ENCODE assay signal across 8 mouse cellular contexts in the genomic region with DNA sequence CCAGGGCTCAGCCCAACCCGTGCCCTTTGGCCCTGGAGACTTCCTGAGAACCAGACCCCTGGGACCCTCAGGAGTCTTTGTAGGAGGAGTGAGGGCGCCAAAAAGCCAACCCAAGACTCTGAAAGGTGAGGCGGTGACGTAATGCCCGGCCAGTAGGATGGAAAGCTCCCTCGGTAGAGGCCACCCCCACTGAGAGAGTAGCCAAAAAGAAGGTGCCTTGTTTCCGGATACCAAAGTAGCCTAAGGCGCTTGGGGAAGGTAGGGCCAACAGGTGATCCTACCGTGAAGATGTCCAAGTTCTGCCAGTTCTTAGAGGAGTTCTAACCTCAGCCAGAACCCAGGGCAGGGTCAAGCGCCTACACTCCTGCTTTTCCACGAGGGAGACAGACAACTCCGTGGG. TPM values are rescaled to one million over a fixed set of nuclear protein-coding genes. Genes with fewer than 3 reads are reported as not detected.
DNase-seq lines count a peak whose midpoint lies in the region; ATAC-seq and TF ChIP-seq lines count a peak whose summit lies in the region.

No protein-coding gene starts in this region.

- H3K4me2 ChIP-seq in hindbrain, embryonic 11.5 days (replicated peaks; ENCODE audit: low read depth, low read length) = peak overlapping the region; percentile 70

- intact Hi-C loops in left cerebral cortex, adult 2 months (cut with DNase I) = no loop called here
- intact Hi-C loops in left cerebral cortex, postnatal 25 days (cut with DNase I) = loop anchor here (1.0 kb wide), 1 partner anchor 172 kb away; no protein-coding TSS in a partner anchor

- H3K36me3 ChIP-seq in hindbrain, embryonic 11.5 days (ENCODE audit: control insufficient read depth, insufficient read depth, low read length) = no peaks in the 10 kb centered on the region
- peaks cover 31% of the 10 kb centered on the region for H3K36me3 ChIP-seq in midbrain, embryonic 10.5 days

- H3K27ac ChIP-seq in left cerebral cortex, adult 2 months = peak overlapping the region; percentile 28
- H3K27ac ChIP-seq in bone marrow, adult 2 months (ENCODE audit: control insufficient read depth, insufficient read depth, low read depth, low read length, poor library complexity) = peak overlapping the region; percentile 91
- no peak overlapping the region for H3K27ac ChIP-seq in hindbrain, embryonic 11.5 days (ENCODE audit: low read depth, low read length)
- no peak overlapping the region for H3K27ac ChIP-seq in midbrain, embryonic 10.5 days (replicated peaks)

- no peak for TF ChIP-seq CTCF in left cerebral cortex, adult 2 months (IDR thresholded peaks at IDR 0.05)
- no peak for TF ChIP-seq CTCF in bone marrow, adult 2 months (IDR thresholded peaks at IDR 0.05; ENCODE audit: control insufficient read depth, insufficient read depth, low read length)

- TF ChIP-seq POLR2A in bone marrow, adult 2 months (IDR thresholded peaks at IDR 0.05; ENCODE audit: borderline replicate concordance, control insufficient read depth, low read depth, low read length) = no peak

- H3K9me3 ChIP-seq in hindbrain, embryonic 11.5 days (ENCODE audit: control insufficient read depth, low read length) = no peaks in the 10 kb centered on the region
- no peaks in the 10 kb centered on the region for H3K9me3 ChIP-seq in midbrain, embryonic 10.5 days (replicated peaks)

- WGBS in bone marrow, adult 2 months = 6% methylated on average over 12 of the region's 12 CpGs
- WGBS in hindbrain, embryonic 11.5 days = 21% methylated on average over 12 of the region's 12 CpGs
- WGBS in midbrain, embryonic 10.5 days = 24% methylated on average over 12 of the region's 12 CpGs

- no peak overlapping the region; the same call in 1 of the 2 replicates for H3K9ac ChIP-seq in hindbrain, embryonic 11.5 days (ENCODE audit: low read depth, low read length)

- no peak for ATAC-seq in hindbrain, embryonic 11.5 days (ENCODE audit: low FRiP score)

- peak overlapping the region; percentile 82 for H3K4me3 ChIP-seq in left cerebral cortex, adult 2 months
- peak overlapping the region; percentile 97 for H3K4me3 ChIP-seq in bone marrow, adult 2 months (replicated peaks; ENCODE audit: control insufficient read depth, low read depth, low read length)
- peak overlapping the region; percentile 57 for H3K4me3 ChIP-seq in hindbrain, embryonic 11.5 days (ENCODE audit: low read depth, low read length)
- peak overlapping the region; percentile 90 for H3K4me3 ChIP-seq in midbrain, embryonic 10.5 days

- peaks cover 6% of the 10 kb centered on the region for H3K27me3 ChIP-seq in hindbrain, embryonic 11.5 days (ENCODE audit: control insufficient read depth, insufficient read depth, low read length)
- peaks cover 43% of the 10 kb centered on the region for H3K27me3 ChIP-seq in midbrain, embryonic 10.5 days (ENCODE audit: low read depth, poor library complexity, severe bottlenecking)

- peaks cover 2% of the 10 kb centered on the region; the same call in 1 of the 2 replicates for H3K4me1 ChIP-seq in bone marrow, adult 2 months (ENCODE audit: control insufficient read depth, insufficient read depth, low read length)
- peaks cover 3% of the 10 kb centered on the region; the same call in 1 of the 2 replicates for H3K4me1 ChIP-seq in hindbrain, embryonic 11.5 days (replicated peaks; ENCODE audit: control insufficient read depth, insufficient read depth, low read length)
- H3K4me1 ChIP-seq in midbrain, embryonic 10.5 days = peaks cover 35% of the 10 kb centered on the region

- no peak for DNase-seq in left cerebral cortex, adult 2 months (ENCODE audit: extremely low spot score in 1 of 2, low spot score in 2 of 2)
- DNase-seq in left cerebral cortex, postnatal 25 days (ENCODE audit: low spot score in 2 of 2) = no peak
- DNase-seq in hindbrain, embryonic 11.5 days (ENCODE audit: low spot score) = no peak
- no peak for DNase-seq in midbrain, embryonic 10.5 days (ENCODE audit: low spot score)
- DNase-seq in ovary, postnatal 14 days (ENCODE audit: low spot score) = no peak
- no peak for DNase-seq in right cerebral cortex, adult 18-20 months
- no peak for DNase-seq in MN1 (ENCODE audit: low spot score)

RNA-seq across cellular contexts. Expression of gene 1700017B05Rik, which starts 1.5 kb away (rescaled TPM):
- 10 to 100 TPM; 18.5 to 20.1 TPM for total RNA-seq in left cerebral cortex, adult 2 months (2021)
- 10 to 100 TPM; 15.8 to 16.2 TPM for total RNA-seq in left cerebral cortex, postnatal 25 days (2021)
- 31.0 and 34.4 TPM in 2 replicates for polyA plus RNA-seq in bone marrow, adult 2 months (2011; ENCODE audit: insufficient read depth, insufficient read length, low replicate concordance, missing spikeins)
- 6.6 and 7.6 TPM in 2 replicates for polyA plus RNA-seq in hindbrain, embryonic 11.5 days (2014; fragmentation: Nextera tagmentation; extraction: Ambion mirVana)
- 11.8 TPM in 2 replicates for polyA plus RNA-seq in midbrain, embryonic 10.5 days (2016; fragmentation: Nextera tagmentation; extraction: Ambion mirVana)

RNA-seq across cellular contexts. Expression of gene Trcg1, which starts 24.6 kb away (rescaled TPM):
- total RNA-seq in left cerebral cortex, adult 2 months (2021) = not detected
- not detected for total RNA-seq in left cerebral cortex, postnatal 25 days (2021)
- not detected in 2 replicates for polyA plus RNA-seq in bone marrow, adult 2 months (2011; ENCODE audit: insufficient read depth, insufficient read length, low replicate concordance, missing spikeins)
- polyA plus RNA-seq in hindbrain, embryonic 11.5 days (2014; fragmentation: Nextera tagmentation; extraction: Ambion mirVana) = not detected in 2 replicates
- polyA plus RNA-seq in midbrain, embryonic 10.5 days (2016; fragmentation: Nextera tagmentation; extraction: Ambion mirVana) = not detected in 2 replicates

Comparison
In these comparisons a context has a peak if more than half of its experiments do, and no peak if none do; other contexts are left out.
1. H3K27ac ChIP-seq: peak in left cerebral cortex, adult 2 months (single experiment) and bone marrow, adult 2 months (single experiment); none in hindbrain, embryonic 11.5 days (single experiment) and midbrain, embryonic 10.5 days (single experiment).
2. Peak in every context shown above with its lines, with median percentiles within 50 percentile points of each other: H3K4me3 ChIP-seq.